Mouse (Mus musculus): ENCODE data around the gene Sod3.

Sod3 gene

DNA sequence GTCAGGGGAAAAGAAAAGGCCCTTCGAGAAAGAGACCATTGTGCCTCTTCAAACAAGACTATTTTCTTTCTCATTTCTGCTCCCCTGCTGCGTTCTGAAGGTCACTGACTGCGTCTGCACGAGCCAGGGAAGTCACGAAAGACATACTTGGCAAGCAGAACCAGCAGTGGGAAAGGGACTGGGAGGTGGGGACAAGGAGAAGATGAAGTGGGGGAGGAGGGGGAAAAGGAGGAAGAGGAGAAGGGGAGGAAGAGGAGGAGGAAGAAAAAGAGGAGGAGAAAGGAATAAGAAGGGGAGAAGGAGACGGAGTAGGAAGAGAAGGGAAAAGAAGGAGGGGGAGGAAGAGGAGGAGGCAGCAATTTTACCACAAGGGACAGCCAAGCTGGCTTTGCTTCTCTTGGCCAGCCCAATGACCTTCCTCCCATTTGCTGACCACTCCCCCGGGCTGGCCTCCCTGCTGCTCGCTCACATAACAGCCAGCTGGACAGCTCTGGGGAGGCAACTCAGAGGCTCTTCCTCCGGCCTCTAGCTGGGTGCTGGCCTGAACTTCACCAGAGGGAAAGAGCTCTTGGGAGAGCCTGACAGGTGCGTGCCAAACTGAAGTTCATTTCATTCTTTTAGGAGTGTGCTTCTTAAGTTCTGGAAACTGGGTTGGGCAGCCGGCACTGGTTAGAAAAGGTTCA lies at the start of gene Sod3:
Gene Sod3, plus strand, starts transcription at position 324 of the 683 bp plus-strand sequence.
- no peak for DNase-seq (ENCODE audit: extremely low read depth, low read depth, low spot score)

DNA sequence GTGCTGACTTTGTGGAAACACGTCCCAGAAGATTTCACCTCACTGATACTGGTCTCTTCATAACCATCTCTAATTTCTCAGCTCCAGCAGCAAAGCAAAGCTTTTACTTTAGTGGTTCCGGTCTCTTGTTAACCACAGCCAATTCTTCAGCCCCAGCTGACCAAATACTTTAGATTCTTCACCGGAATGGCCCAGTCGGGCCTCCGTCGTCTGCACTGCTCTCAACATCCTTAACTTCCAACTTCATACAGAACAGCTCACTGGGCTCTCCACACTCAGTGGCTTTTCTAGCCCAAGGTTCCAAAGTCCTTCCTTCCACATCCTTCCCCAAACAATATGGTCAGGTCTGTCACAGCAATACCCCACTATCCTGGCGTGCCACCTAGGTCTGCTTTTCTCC lies 46.7 kb upstream of the Sod3 start:
- DNase-seq (ENCODE audit: extremely low read depth, low read depth, low spot score): no peak

DNA sequence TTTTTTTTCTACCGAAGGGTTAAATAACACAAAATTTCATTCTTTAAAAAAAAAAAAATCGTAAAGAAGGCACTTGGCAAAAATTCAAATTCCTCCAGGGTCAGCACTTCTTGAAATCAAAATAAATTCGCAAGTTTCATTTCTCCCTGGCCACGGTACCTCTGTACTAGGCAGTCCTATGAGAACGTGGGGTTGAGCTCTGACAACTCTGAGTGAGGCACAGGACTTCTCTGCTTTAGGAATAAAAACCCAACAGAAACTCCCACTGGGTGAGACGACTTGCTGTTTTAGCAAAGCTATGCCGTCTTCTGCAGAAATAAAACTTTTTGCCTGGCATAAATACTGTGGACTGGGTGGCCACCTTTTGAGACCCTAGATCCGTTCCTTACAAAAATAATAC lies 44.1 kb upstream of the Sod3 start:
- DNase-seq (ENCODE audit: extremely low read depth, low read depth, low spot score): no peak

DNA sequence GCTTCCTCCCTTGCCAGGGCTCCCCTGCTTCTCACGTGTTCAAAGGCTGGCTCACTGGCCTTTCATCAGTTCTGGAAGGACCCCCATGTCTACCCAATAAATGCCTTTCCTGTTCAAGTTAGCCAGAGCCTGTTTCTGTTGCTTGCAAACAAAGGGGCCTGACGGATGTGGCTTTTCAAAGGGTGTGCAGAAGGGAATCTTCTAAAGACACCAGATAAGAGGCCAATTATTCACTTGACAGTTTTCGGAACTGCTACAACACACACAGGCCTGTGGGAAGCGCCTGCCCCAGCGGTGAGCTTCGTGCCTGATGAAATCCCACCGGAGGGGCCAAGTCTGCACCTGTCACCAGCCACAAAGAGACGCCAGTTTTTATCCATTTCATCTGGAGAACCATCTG lies 31.5 kb upstream of the Sod3 start:
- no peak for DNase-seq (ENCODE audit: extremely low read depth, low read depth, low spot score)

DNA sequence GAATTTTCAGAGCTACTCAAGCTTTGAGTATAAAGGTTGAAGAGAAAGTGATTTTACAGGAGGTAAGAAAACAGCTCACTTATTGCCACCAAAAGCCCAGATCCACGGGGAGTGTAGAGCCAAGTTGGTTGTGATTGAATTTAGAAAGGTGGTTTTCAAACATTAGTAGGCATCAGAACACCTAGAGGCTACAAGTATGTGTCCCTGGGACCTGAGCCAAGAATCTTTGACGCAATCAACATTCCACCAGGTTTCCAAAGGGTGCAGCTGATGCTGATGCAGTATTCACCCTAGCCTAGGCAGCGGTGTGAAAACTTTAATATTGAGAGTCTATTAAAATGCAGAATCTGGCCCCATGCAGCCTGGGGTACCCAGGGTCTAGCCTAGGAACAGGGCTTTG lies 28.0 kb upstream of the Sod3 start:
- DNase-seq (ENCODE audit: extremely low read depth, low read depth, low spot score): no peak

DNA sequence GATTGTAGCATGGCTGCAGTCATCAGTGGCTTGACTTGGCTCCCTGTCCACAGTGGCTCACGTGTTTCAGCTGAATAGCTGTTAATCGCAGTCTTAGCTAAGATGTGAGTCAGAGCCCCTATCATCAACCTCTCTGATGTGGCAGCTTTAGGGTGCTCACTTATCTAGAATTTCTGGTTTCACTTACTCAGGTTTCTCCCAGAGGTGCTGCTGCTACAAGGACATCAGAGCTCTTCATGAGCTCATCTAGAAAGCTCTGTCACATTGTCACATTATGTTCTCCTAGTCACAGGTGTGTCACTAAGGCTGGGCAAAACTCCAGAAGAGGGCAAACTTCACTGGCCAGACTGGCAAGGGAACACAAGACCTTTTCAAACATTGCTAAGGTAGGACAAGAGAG lies 24.5 kb upstream of the Sod3 start:
- no peak for DNase-seq (ENCODE audit: extremely low read depth, low read depth, low spot score)

DNA sequence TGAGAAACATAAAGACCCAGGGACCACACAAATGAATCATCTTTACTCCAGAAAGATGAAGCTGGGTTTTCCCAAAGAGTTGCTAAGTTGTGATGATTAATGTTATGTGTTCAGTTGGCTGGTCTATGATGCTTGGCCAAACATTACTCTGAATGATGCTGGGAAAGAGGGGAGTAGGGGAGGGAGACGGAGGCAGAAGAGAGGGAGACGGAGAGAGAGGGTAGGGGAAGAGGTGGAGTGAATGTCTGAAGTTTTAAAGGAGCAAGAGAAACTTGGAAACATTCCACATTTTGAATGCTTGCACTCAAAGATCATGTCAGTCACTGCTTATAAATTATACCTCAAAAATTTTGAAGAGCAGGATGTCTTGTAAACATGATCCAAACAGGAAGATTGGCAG lies 16.7 kb upstream of the Sod3 start:
- no peak for DNase-seq (ENCODE audit: extremely low read depth, low read depth, low spot score)

DNA sequence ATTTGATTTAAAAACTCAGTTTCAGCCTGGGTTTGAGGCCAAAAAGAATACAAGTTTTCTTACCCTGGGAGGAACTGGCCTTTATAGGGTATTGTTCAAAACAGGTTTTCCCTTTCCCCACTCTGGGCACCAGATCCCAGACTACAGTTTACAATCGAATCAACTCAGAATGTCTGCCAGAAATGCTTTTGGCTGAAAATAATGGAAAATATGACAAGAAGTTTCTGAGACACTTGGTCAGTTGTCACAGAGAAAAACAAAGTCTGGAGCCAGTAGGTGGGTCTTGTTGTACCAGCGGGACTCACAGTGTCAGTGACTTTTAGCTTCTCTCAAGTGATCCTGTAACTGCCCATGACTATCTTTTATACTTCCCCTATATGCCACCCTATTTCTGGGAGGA lies 13.1 kb upstream of the Sod3 start:
- DNase-seq (ENCODE audit: extremely low read depth, low read depth, low spot score): no peak

DNA sequence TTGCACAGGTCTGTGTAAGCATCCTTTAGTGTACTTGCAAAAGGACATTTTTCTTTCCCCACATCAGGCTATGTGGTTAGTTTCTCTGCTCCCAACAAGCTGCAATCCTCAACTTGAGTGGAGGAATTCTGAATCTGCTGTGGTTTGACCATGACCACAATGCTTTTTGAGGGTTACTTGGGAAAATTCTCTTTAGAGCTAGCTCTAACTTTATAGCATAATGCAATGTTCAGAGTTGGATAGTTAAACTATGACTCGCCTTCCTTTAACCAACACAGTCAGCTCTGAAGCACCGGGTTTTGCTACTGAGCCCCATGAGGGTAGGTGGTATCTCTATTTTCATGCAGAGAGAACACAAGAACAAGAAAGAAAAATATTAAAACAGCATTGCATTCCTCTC lies 12.0 kb upstream of the Sod3 start:
- no peak for DNase-seq (ENCODE audit: extremely low read depth, low read depth, low spot score)

DNA sequence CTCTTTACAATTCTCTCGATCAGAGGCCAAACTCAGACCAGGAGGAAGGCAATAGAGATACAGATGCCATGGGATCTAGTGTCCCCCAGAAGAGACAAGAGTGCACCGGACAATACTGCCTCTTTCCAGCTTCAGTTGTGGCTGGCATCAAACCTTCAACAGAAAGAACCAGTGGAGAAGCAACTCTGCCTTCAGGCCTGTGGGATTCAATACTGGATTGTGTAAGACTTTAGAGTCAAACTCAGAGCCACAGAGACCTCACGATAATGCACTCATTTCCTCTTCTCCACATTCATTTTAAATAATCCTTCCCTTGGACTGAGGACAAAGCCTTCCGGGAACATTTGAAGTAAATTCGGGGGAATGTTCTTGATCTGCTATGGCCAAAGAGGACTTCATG lies 10.9 kb upstream of the Sod3 start:
- DNase-seq (ENCODE audit: extremely low read depth, low read depth, low spot score): no peak

DNA sequence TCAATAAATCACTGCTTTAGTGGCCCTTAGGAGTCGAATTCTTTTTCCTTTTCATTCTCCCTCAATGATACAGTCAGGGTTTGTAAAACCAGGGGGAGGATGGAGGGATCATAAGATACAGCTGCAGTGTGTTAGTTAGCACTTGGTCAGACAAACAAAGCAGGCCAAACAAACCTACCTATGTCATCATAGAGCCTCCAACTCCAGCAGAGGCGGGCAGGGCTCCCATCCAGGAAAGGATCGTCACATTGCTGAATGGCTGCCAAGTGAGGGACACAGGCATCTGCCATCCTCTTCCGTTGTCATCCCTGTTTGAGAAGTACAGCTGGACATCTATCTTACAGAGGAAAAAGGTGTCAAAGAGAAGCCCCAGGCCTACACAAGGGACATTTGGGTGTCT lies 9.2 kb upstream of the Sod3 start:
- no peak for DNase-seq (ENCODE audit: extremely low read depth, low read depth, low spot score)

DNA sequence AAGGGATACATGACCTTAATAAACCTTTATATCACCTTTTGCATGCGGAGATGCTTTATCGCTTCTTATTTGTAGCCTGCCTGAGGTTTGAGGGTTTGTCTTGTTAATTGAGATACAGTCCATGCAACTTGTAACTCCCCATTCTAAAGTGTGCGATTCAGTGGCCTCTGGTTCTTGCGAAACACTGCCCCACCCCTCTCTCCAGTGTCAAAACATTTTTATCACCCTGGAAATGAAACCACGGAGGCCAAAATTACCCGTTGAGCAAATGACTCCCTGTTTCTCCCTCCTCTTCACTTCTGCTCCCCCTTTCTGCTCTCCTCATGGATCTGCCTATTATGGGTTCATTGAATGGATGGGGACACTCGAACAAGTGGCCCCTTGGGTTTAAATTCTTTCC lies 8.0 kb upstream of the Sod3 start:
- DNase-seq (ENCODE audit: extremely low read depth, low read depth, low spot score): no peak

DNA sequence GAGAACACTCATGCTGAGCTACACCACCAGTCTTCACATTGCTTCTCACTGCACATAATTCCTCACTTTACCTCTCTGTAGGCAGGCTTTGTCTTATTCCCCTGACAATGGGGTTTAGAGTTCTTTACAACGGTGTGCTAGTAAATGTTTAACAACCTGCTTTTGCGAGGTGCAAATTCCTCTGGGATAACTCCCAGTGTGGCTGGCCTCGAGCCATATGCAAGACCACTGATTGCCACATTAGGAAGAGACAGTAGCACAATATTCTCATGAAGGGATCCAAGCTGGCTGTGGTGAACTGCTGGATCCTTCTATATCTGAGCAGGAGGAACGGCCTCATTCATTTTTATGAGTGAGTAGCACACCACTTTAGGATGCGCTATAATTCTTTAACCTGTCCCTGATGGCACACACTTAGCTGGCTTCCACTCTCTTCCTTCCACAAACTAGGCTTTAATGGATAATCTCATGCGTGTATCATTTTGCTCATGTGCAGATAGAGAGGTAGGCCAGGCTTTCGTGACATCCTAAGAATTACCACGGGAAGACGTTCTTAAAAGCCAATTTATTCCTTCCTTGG lies 6.3 kb upstream of the Sod3 start:
- DNase-seq (ENCODE audit: extremely low read depth, low read depth, low spot score): no peak

DNA sequence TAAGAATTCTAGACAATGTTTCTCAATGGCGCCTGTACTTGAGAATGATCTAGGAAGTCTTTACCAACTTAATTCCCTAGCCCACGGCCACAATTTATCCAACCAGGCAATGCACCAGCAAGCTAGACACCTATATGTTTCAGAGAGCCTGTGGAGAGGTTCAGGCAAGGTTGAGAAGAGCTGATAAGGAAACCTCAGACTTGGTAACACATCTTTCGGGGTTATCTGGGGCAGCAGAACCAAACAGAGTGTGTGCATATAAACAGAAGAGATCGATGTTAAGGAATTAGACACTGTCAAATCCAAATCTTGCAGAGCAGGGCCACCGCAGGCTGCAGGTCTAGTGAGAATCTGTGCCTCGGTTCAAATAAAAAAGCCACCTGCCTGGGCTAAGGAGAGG lies 5.5 kb upstream of the Sod3 start:
- DNase-seq (ENCODE audit: extremely low read depth, low read depth, low spot score): no peak

DNA sequence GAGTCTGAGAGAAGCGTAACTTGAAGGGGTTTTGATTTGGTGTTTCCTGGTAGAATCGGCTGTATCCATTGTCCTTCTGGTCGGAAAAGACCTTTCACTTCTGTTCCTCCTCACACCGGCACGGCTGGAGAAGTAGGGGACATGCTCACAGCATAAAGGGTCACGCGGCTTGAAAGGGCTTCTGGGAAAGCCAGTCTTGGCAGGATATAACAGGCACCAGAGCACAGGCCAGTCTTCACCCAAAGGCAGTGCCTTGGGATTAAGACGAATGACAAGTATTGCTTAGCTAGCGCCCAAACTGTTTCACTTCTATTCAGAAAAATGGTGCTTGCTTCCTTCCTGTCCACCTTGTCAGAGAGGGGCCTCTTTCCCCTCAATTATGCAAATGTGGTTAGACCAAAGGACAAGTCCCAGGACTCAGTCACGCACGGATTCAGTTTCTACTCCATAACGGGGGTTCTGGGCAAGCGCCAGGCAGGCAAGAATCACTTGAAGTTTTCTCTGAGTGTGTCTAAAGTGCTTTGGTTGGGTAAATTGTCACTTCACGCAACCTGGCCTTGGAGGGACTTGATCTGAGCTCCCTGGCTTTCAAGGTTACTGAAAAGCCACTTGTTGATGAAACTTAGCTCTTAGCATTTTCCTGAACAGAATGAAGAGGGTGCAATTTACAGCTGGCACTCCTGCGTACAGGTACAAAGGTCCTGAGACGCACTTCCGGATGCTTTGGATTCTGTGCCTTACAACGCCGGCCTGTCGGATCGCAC lies 3.1 kb upstream of the Sod3 start:
- no peak for DNase-seq (ENCODE audit: extremely low read depth, low read depth, low spot score)

DNA sequence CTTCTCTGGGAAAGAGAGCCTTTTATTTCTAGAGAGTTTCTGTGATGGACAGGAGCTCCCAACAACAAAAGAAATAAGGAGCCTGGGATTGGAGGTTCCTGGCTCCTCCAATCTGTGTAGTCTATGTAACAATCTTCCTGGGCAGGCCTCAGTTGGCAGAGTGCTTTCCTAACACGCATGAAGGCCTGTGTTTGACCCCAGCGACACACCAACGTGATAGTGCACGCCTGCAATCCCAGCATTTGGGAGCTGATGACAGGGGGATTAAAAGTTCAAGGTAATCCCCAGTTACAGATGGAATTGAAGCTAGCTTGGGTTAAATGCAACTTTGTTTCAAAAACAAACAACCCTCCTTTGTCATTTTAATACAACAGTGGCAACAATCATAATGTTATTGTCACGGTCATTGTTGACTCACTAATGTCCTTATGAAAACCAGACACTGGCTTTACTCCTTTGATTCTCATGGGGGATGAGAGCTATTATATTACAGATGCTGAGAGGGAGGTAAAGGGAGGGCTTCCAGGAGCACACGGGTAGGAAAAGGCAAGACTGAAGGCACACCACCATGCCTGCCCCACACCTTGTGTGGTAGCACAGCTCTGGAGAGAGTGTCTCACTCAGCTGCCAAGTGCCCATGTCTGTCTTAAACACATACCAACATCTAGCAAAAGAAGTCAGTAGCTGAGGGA lies 669 bp upstream of the Sod3 start:
- DNase-seq (ENCODE audit: extremely low read depth, low read depth, low spot score): no peak

DNA sequence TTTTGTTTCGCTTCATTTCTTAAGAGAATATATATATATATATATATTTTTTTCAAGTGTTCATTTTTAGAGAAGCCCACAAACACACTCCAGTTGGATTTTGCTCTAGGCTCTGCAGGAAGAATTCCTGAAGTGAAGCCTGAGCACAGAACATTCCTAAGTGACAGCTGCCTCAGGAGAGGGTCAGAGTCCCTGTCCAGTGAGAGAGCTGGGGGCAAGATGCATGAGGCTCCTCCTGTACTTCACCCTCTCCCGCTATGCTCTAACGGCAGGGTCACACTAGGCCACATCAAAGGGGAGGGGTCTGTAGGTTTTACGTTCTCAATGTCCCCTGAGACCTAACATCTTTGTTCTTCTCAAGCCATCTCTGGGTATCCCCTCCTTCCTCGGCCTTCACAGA lies 930 bp downstream of the Sod3 start:
- DNase-seq (ENCODE audit: extremely low read depth, low read depth, low spot score): no peak

DNA sequence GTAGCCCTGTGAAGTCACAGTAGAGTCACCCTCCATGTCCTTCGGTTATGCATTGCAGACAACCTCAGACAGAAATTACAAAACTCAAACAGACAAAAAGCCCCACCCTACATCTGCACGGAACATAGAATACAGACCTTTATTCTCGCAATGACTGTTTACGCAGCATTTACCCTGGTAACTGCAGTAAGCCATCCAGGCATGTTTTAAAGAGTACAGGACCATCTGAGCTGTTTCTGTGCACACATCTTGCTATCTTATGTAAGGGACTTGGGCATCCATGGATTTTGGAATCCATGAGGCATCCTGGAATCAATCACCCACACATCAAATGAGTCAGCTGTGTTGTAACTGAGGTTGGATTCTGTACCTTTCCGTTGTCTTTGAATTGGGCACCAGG lies 2.3 kb downstream of the Sod3 start:
- DNase-seq (ENCODE audit: extremely low read depth, low read depth, low spot score): no peak

DNA sequence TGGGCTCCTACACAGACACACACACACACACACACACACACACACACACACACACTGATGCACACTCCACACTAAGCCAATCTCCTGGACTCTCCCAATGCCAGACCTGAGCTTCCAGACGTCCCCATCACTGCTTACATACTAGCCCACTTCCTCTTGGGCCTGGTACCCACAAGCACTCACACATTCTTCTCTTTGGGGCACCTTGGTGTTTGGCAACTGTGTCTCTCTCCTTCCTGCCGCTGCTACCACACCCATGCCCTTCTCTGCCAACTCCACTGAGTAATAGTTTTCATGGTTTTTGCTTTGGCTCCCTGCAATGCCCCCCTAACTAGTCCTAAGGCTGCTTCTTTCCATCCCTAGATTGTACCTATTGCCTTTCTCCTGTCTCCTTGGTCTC lies 3.1 kb downstream of the Sod3 start:
- no peak for DNase-seq (ENCODE audit: extremely low read depth, low read depth, low spot score)

DNA sequence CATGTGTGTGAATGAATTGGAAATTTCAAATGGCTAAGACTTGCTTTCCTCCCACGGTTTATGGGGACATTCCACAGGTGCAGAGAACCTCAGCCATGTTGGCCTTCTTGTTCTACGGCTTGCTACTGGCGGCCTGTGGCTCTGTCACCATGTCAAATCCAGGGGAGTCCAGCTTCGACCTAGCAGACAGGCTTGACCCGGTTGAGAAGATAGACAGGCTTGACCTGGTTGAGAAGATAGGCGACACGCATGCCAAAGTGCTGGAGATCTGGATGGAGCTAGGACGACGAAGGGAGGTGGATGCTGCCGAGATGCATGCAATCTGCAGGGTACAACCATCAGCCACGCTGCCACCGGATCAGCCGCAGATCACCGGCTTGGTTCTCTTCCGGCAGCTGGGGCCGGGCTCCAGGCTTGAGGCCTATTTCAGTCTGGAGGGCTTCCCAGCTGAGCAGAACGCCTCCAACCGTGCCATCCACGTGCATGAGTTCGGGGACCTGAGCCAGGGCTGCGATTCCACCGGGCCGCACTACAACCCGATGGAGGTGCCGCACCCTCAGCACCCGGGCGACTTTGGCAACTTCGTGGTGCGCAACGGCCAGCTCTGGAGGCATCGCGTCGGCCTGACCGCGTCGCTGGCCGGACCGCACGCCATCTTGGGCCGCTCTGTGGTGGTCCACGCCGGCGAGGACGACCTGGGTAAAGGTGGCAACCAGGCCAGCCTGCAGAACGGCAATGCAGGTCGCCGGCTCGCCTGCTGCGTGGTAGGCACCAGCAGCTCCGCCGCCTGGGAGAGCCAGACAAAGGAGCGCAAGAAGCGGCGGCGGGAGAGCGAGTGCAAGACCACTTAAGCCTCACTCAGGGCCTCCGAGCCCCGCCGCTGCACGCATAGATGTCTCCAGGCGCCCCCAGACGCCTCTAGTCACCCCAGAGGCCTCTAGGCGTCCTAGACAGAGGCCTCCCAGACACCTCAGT lies 4.6 kb downstream of the Sod3 start:
- no peak for DNase-seq (ENCODE audit: extremely low read depth, low read depth, low spot score)

DNA sequence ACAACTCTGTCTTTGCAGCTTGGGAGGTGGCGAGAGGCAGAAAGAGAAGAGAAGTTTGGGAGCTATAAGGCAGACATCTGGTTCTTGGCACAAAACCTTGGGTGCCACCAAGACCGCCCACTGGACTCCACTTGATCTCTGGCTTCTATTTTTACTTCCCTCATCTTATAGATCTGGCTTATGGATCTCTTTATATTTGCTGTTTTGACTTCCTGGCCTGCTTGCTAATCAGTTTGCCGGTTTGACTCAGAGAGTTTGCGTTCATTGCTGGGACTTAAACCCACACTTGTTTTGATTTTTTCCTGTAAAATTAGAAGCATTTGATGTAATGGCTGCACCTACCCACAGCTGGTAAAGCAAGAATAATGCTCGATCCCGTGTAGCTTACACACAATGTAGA lies 7.3 kb downstream of the Sod3 start:
- no peak for DNase-seq (ENCODE audit: extremely low read depth, low read depth, low spot score)
